Mouse (Mus musculus) G1E (cell line): ENCODE results near the gene March8. TPM values are rescaled to one million over a fixed set of nuclear protein-coding genes. Genes with fewer than 3 reads are reported as not detected.

ENCODE experiments used
- ATAC-seq: 2 replicates; pipeline ENCODE4 v1.8.0; 2016; ENCODE audit warnings: mild to moderate bottlenecking; ENCODE audit not compliant: insufficient number of reproducible peaks, poor library complexity, low FRiP score, severe bottlenecking; ENCODE audit errors: extremely low read depth
- DNase-seq: peaks from one replicate; pipeline ENCODE4 v3.0.0; 2012; ENCODE audit warnings: low spot score
- H3K27me3 ChIP-seq: 2 replicates; pipeline ENCODE4 v1.6.1; 2012; ENCODE audit warnings: mild to moderate bottlenecking, low read length, inconsistent platforms; ENCODE audit not compliant: insufficient read depth
- H3K36me3 ChIP-seq: replicated peaks from 2 replicates; pipeline ENCODE3; 2012; ENCODE audit warnings: mild to moderate bottlenecking, inconsistent platforms
- H3K4me1 ChIP-seq: 2 replicates; pipeline ENCODE4 v1.6.1; 2012; ENCODE audit warnings: low read depth, low read length, inconsistent platforms, mixed read lengths; ENCODE audit not compliant: insufficient read depth
- H3K4me3 ChIP-seq: 2 replicates; pipeline ENCODE4 v1.5.1; 2012; ENCODE audit warnings: low read depth, mild to moderate bottlenecking, inconsistent platforms, low read length, moderate library complexity, mixed read lengths
- H3K9me3 ChIP-seq: replicated peaks from 2 replicates; pipeline ENCODE4 v1.6.1; 2012; ENCODE audit warnings: inconsistent platforms
- CTCF ChIP-seq: IDR thresholded peaks from 2 replicates; pipeline ENCODE4 v1.5.1; 2012; ENCODE audit warnings: low read depth, low read length, inconsistent platforms, mixed read lengths
- GATA1 ChIP-seq: IDR thresholded peaks from 2 replicates; pipeline ENCODE4 v1.6.1; 2012; ENCODE audit warnings: borderline replicate concordance, low read length, inconsistent platforms, mixed read lengths
- GATA2 ChIP-seq: IDR thresholded peaks from 2 replicates; pipeline ENCODE4 v1.6.1; 2012; ENCODE audit warnings: low read depth, low read length, inconsistent platforms, borderline replicate concordance
- POLR2AphosphoS5 ChIP-seq: IDR thresholded peaks from 2 replicates; pipeline ENCODE4 v1.6.1; 2012; ENCODE audit warnings: low read depth, low read length, inconsistent platforms; ENCODE audit not compliant: insufficient replicate concordance
- TAL1 ChIP-seq: conservative IDR thresholded peaks from 2 replicates; pipeline ENCODE4 v1.6.1; 2012; ENCODE audit warnings: low read depth, low read length, inconsistent platforms, mixed read lengths
- polyA plus RNA-seq: library from polyadenylated mRNA; stranded (reverse); fragments of >175 nt; gene quantifications from 2 replicates; pipeline ENCODE4 v1.2.3, GENCODE M21; 2012
- total RNA-seq, 2 experiments: library from RNA; stranded (forward) in 1 of 2; stranded (reverse) in 1 of 2; fragments of 200-1000 nt in 1 of 2; fragments of >200 nt in 1 of 2; fragmentation: Nextera tagmentation in 1 of 2; gene quantifications; 2 replicates each; pipeline ENCODE4 v1.2.3; 2014 to 2017

March8 gene
- total and polyA plus RNA-seq, 3 experiments = 8.8 to 191 (median 53.9) TPM

DNA sequence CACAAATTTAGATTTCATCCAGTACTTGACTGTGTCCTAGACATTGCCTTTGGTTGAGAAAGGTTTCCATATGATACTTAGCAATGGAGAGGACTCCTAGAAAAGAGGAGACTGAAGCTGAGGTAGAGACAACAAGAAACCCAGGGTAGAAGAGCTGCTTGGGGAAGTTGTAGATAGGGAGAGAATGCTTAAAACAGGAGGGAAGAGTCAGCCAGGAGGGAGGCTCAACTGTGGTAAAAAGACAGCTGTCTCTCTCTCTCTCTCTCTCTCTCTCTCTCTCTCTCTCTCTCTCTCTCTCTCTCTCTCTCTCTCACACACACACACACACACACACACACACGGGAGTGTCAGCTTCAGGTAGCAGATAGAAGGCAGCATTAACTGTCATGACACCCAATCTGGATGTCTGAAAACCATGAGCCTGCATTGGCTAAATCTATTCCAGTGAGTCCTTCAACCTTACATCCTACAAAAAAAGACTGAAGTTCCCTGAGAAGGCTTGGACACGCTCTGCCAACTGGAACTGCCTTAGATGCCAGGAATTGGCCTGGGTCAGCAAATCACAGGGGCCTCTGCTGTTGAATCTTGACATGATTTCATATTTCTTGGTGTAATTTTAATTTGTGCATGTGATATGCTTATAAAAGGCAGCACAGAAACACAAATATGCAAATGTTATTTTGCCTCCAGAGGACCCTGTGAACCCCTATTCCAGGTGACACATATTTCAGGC is 57.3 kb downstream of the March8 start:
- DNase-seq = no peak

DNA sequence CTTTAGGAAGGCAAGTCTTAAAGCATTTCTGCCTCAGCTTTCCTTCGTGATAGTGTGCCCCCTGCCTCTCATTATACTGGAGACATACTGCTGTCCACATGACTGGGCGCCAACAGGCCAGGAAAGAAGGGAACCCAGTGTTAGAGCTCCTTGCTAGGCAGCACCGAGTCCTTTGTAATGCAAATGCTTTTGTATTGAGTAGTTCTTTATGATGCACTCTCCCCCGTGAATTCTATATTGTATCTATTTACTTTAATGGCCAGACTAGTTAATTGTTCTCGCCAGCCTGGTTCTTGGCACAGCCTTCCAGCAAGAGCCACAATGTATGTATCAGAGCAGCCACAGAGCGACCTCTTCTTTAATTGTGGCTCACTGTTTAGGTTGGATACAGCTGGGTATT is 59.8 kb downstream of the March8 start:
- Histone ChIP-seq H3K36me3 (peaks cover 48% of the 10 kb centered on the region), H3K9me3 (no peaks in the 10 kb centered on the region)

More for the DNA sequence above, 57.3 kb downstream of the March8 start:
- ATAC-seq = no peak
- no peak for TF ChIP-seq TAL1
- TF ChIP-seq POLR2AphosphoS5 = no peak
- TF ChIP-seq GATA2 = no peak
- TF ChIP-seq CTCF = no peak
- TF ChIP-seq GATA1 = no peak
- Histone ChIP-seq H3K4me1 (no peaks in the 10 kb centered on the region), H3K9me3 (no peaks in the 10 kb centered on the region), H3K27me3 (no peaks in the 10 kb centered on the region), H3K36me3 (peaks cover 28% of the 10 kb centered on the region), H3K4me3 (no peak overlapping the region)

DNA sequence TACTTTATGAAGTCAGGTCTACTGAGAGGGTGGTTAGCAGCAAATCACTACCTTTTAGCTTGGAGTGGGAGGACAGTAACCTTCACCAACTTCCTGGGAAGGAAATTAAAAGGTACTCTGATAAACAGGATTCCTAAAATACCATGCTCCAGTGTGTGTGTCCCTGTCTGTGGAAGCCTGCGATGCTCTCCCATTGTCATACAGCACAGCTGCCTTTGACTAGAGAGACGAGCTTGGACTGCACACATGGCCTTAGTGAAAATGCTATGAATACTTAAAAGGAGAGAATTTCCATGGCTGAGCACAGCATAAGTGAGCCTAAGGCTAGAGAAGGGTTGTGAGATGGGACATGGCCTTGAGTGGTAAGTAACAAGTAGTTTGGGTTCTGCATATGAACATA is 60.3 kb downstream of the March8 start:
- H3K4me3 ChIP-seq = no peak overlapping the region
- DNase-seq (no peak), ATAC-seq (no peak)
- no peaks in the 10 kb centered on the region for H3K4me1 ChIP-seq
- no peaks in the 10 kb centered on the region for H3K27me3 ChIP-seq
- peaks cover 52% of the 10 kb centered on the region for H3K36me3 ChIP-seq
- H3K9me3 ChIP-seq = no peaks in the 10 kb centered on the region
- no peak for TF ChIP-seq TAL1
- no peak for TF ChIP-seq POLR2AphosphoS5
- TF ChIP-seq CTCF = no peak

More for the DNA sequence above, 59.8 kb downstream of the March8 start:
- Histone ChIP-seq H3K4me1 (no peaks in the 10 kb centered on the region), H3K4me3 (no peak overlapping the region), H3K27me3 (no peaks in the 10 kb centered on the region)
- TF ChIP-seq TAL1 (no peak), GATA2 (no peak), POLR2AphosphoS5 (no peak), CTCF (no peak), GATA1 (no peak)
- no peak for DNase-seq
- no peak for ATAC-seq

DNA sequence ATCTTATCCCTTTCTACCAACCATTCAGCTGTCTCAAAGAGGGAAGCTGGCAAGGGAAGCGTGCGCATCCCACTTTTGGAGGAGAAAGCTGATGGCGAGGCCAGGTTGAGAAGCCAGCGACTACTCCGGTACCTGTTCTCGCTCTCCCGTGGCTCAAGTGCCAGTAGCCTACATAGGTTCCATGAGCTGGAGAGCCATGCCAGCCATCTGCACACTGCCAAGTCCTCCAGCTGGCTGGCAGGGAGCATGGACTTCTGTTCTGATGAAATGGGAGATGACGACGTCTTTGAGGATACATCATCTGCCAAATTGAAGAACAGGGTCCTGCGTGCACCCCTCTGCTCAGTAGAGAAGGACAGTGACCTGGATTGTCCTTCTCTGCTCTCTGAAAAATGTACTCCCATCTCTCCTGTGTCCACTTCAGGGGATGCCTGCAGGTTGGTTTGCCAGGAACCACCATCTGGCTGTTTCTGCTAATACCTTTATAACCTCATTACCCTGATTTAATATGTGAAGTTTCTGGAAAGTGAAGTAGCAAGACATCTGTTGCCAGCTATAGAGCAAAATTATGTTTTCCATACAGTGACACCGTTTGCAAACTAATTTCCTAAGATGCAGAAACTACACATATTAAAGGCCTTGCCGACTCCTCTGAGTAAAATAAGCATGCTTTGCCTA is 64.1 kb downstream of the March8 start:
- H3K4me3 ChIP-seq = no peak overlapping the region
- ATAC-seq = no peak
- DNase-seq = no peak
- H3K36me3 ChIP-seq = peaks cover 61% of the 10 kb centered on the region
- no peaks in the 10 kb centered on the region for H3K9me3 ChIP-seq
- no peak for TF ChIP-seq CTCF
- TF ChIP-seq GATA2 = no peak
- no peak for TF ChIP-seq POLR2AphosphoS5
- TF ChIP-seq GATA1 = no peak
- no peaks in the 10 kb centered on the region for H3K4me1 ChIP-seq
- no peaks in the 10 kb centered on the region for H3K27me3 ChIP-seq

DNA sequence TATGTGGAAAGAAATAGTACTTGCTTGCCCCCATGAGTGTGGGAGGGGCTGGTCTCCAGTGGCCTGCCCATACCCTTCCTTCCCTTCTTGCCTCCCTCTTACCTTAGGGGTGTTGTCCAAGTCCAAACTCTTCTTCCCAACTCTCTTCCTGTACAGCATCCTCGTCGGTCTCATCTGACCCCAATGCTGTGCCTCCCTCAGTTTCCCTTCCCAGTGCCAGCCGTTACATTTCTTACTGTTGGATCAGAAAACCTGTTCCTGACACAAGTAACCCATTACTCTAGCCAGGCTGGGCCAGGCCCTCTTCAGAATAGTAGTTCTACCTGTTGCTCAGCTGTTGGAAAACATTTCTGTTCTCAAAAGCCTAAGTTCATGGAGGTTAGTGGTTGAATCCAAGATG is 64.6 kb downstream of the March8 start:
- ATAC-seq (no peak), DNase-seq (no peak)
- Histone ChIP-seq H3K27me3 (no peaks in the 10 kb centered on the region), H3K9me3 (no peaks in the 10 kb centered on the region), H3K4me1 (no peaks in the 10 kb centered on the region), H3K4me3 (no peak overlapping the region), H3K36me3 (peaks cover 63% of the 10 kb centered on the region)
- TF ChIP-seq GATA2 = no peak
- no peak for TF ChIP-seq GATA1

DNA sequence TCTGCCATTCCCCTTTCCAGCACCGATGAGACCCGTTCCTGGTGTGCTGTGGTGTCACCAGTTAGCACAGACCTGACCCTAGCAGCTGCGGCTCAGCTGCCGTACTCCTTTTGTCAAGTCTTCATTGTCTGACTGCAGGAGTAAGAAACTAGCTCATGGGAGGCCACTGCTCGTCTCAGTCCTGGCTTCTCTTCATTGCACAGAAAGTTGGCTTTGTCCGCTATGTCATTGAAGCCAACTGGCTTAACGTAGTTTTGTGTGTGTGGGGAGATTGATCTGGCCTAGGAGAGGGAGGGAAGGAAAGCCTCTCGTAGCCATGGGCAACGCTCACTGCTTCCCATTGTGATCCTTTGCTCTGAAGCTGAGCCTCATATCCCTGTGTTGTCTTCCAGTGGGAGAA is 67.4 kb downstream of the March8 start:
- DNase-seq (no peak), ATAC-seq (no peak)
- no peaks in the 10 kb centered on the region for H3K27me3 ChIP-seq
- no peaks in the 10 kb centered on the region for H3K4me1 ChIP-seq
- H3K4me3 ChIP-seq = no peak overlapping the region
- no peaks in the 10 kb centered on the region for H3K9me3 ChIP-seq
- TF ChIP-seq GATA1 = no peak
- no peak for TF ChIP-seq GATA2
- TF ChIP-seq TAL1 = no peak
- no peak for TF ChIP-seq CTCF
- TF ChIP-seq POLR2AphosphoS5 = no peak
- H3K36me3 ChIP-seq = peaks cover 80% of the 10 kb centered on the region
